Mouse (Mus musculus) heart, embryonic 16.5 days (tissue): Measurements from ENCODE around the gene Nfrkb. TPM values are rescaled to one million over a fixed set of nuclear protein-coding genes. Genes with fewer than 3 reads are reported as not detected.

Source experiments
- ATAC-seq: fragments of 200-750 bp; cut with Nextera tagmentation; replicated peaks from 2 replicates; pipeline ENCODE4 v1.8.0; 2017; ENCODE audit warnings: moderate number of reproducible peaks; ENCODE audit not compliant: insufficient read depth, low FRiP score; ENCODE audit errors: extremely low read depth
- H3K27ac ChIP-seq: fragments of 300-500 bp; sonication (generic); 2 replicates; pipeline ENCODE4 v1.5.1; 2014; ENCODE audit warnings: mild to moderate bottlenecking, low read length, control low read depth, moderate library complexity
- H3K27me3 ChIP-seq: fragments of 300-500 bp; sonication (generic); 2 replicates; pipeline ENCODE4 v1.6.1; 2014; ENCODE audit warnings: low read length, mixed read lengths; ENCODE audit not compliant: control insufficient read depth, insufficient read depth
- H3K36me3 ChIP-seq: fragments of 300-500 bp; sonication (generic); 2 replicates; pipeline ENCODE4 v1.6.1; 2014; ENCODE audit not compliant: control insufficient read depth, insufficient read depth
- H3K4me1 ChIP-seq: fragments of 300-500 bp; sonication (generic); 2 replicates; pipeline ENCODE4 v1.6.1; 2014; ENCODE audit warnings: low read length, mixed read lengths; ENCODE audit not compliant: control insufficient read depth, insufficient read depth
- H3K4me2 ChIP-seq: fragments of 300-500 bp; sonication (generic); 2 replicates; pipeline ENCODE4 v1.6.1; 2014; ENCODE audit warnings: low read depth, mild to moderate bottlenecking, control low read depth, low read length
- H3K4me3 ChIP-seq: fragments of 300-500 bp; sonication (generic); 2 replicates; pipeline ENCODE4 v1.5.1; 2014; ENCODE audit warnings: mild to moderate bottlenecking, control low read depth, low read length
- H3K9ac ChIP-seq: fragments of 300-500 bp; sonication (generic); 2 replicates; pipeline ENCODE4 v1.6.1; 2014; ENCODE audit warnings: low read length, control low read depth
- H3K9me3 ChIP-seq: fragments of 300-500 bp; sonication (generic); replicated peaks from 2 replicates; pipeline ENCODE4 v1.6.1; 2016; ENCODE audit warnings: low read length; ENCODE audit not compliant: control insufficient read depth
- WGBS: fragments of 180-500 bp; shearing (Covaris S2); extraction: QIAGEN DNeasy Blood & Tissue Kit; methylation state at CpG from one replicate; pipeline ENCODE4 v1.1.7; 2014; 5-methylcytosine and 5-hydroxymethylcytosine counted together
- polyA plus RNA-seq: library from polyadenylated mRNA; unstranded; fragments of >200 nt; fragmentation: Nextera tagmentation; extraction: Ambion mirVana; gene quantifications from 2 replicates; pipeline ENCODE4 v1.2.1, GENCODE M21; 2015

The Nfrkb gene
- polyA plus RNA-seq, 1 experiment from 2014 or later: 13.4 TPM

- H3K4me1 ChIP-seq: no peaks in the 10 kb centered on the region
- no peak for ATAC-seq
- H3K4me3 ChIP-seq: no peak overlapping the region
- H3K4me2 ChIP-seq: no peak overlapping the region
- H3K9ac ChIP-seq: no peak overlapping the region
- H3K27ac ChIP-seq: no peak overlapping the region
- H3K36me3 ChIP-seq: no peaks in the 10 kb centered on the region
- no peaks in the 10 kb centered on the region for H3K27me3 ChIP-seq
- WGBS: 84% methylated on average over 8 of the region's 8 CpGs
- H3K9me3 ChIP-seq: no peaks in the 10 kb centered on the region
Measured at GRCm38 (mm10) chr9:31435415-31435814, 49.4 kb downstream of the Nfrkb start.

- WGBS: 81% methylated on average over 6 of the region's 7 CpGs
- no peaks in the 10 kb centered on the region for H3K9me3 ChIP-seq
- no peak overlapping the region for H3K9ac ChIP-seq
- no peaks in the 10 kb centered on the region for H3K36me3 ChIP-seq
- H3K27me3 ChIP-seq: no peaks in the 10 kb centered on the region
- no peak overlapping the region for H3K27ac ChIP-seq
- H3K4me2 ChIP-seq: no peak overlapping the region
- H3K4me3 ChIP-seq: no peak overlapping the region
- no peaks in the 10 kb centered on the region for H3K4me1 ChIP-seq
- no peak for ATAC-seq
Measured at GRCm38 (mm10) chr9:31437861-31438260, 51.9 kb downstream of the Nfrkb start.

- 39% methylated on average over 5 of the region's 5 CpGs for WGBS
- Histone ChIP-seq H3K4me3 (no peak overlapping the region), H3K9ac (no peak overlapping the region), H3K9me3 (no peaks in the 10 kb centered on the region), H3K27ac (no peak overlapping the region), H3K27me3 (no peaks in the 10 kb centered on the region), H3K36me3 (no peaks in the 10 kb centered on the region), H3K4me2 (no peak overlapping the region), H3K4me1 (no peaks in the 10 kb centered on the region)
- no peak for ATAC-seq
Measured at GRCm38 (mm10) chr9:31438834-31439233, 52.8 kb downstream of the Nfrkb start.

DNA sequence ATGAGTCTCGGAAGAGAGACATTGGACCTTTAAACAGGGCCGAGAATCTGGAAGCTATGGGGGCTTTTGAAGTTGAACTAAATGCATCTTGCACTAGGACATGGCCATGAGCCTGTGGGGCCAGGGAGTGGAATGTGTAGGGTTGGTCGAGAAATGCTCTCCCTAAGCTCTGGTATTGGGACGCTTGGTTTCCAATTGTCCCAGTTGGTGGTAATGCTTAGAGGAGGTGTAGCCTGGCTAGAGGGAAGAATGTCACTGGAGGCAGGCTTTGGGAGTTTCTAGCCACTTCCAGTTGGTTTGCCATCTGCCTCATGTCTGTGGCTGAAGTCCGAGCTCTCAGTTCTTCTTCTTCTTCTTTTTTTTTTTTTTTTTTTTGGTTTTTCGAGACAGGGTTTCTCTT, 53.3 kb downstream of the Nfrkb start:
- Histone ChIP-seq H3K36me3 (no peaks in the 10 kb centered on the region), H3K4me1 (no peaks in the 10 kb centered on the region), H3K4me3 (no peak overlapping the region), H3K9ac (no peak overlapping the region), H3K9me3 (no peaks in the 10 kb centered on the region), H3K27me3 (no peaks in the 10 kb centered on the region), H3K27ac (no peak overlapping the region), H3K4me2 (no peak overlapping the region)
- WGBS: 74% methylated on average over 6 of the region's 6 CpGs
- no peak for ATAC-seq

DNA sequence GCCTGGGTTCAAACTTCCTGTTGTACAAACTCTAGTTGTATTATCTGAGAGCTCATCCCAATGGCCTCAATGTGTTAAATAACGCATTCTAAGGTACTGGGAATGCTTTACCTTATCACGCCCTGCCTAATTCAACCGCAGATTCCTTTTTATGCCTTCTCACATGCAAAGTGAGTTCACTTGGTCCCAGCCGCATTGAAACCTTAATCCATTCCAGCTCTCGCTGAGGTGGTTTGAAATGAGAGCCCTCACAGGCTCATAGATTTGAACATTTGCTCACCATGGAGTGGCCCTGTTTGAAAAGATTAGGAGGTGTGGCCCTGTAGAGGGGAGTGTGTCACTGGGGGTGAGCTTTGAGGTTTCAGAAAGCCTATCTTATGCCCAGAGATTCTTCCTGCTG, 54.4 kb downstream of the Nfrkb start:
- WGBS: 82% methylated on average over 5 of the region's 5 CpGs
- no peak overlapping the region for H3K27ac ChIP-seq

DNA sequence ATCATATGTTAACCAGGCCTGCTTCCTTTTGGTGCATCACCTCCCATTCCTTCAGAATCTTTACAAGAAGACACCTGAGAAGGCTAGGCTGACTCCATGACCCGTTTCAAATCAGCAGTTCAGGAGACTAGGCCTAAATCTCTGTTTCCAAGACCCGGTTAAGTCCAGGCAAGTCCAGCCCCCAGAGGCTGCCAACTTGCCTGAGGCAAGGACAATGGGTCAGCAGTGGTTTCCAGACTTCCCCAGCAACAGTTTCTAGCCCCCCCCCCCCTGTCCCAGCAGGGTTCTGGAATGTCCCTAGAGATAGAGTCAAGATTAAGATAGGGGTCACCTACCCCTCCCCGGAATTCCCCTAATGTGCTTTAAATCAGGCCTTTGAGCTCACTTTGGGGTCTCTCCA, 55.5 kb downstream of the Nfrkb start:
- H3K9me3 ChIP-seq: no peaks in the 10 kb centered on the region
- no peaks in the 10 kb centered on the region for H3K27me3 ChIP-seq
- ATAC-seq: no peak
- no peak overlapping the region for H3K9ac ChIP-seq
- H3K4me3 ChIP-seq: no peak overlapping the region
- H3K27ac ChIP-seq: no peak overlapping the region
- H3K36me3 ChIP-seq: no peaks in the 10 kb centered on the region
- 72% methylated on average over 3 of the region's 3 CpGs for WGBS
- H3K4me2 ChIP-seq: no peak overlapping the region
- H3K4me1 ChIP-seq: no peaks in the 10 kb centered on the region

More for the DNA sequence above, 54.4 kb downstream of the Nfrkb start:
- Histone ChIP-seq H3K4me2 (no peak overlapping the region), H3K9ac (no peak overlapping the region), H3K4me3 (no peak overlapping the region), H3K4me1 (no peaks in the 10 kb centered on the region), H3K36me3 (no peaks in the 10 kb centered on the region), H3K9me3 (no peaks in the 10 kb centered on the region), H3K27me3 (no peaks in the 10 kb centered on the region)
- no peak for ATAC-seq

DNA sequence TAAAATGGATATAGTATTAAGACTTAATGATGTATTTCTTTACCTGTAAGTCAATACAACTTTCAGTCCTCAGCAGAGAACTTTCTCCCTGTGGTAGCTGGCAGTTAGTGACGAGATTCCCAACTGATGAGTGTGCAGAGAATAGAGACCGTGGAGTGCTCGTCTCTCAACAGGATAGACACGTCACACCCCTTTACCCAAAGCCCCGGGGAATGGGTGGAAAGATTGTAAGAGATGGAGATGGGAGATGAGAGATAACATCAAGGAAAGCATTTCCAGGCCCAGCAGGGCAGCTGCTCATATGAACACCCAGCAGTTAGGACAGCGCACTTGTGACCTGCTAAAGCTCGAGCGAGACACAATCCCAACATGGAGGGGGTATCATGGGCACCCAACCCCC, 58.2 kb downstream of the Nfrkb start:
- Histone ChIP-seq H3K36me3 (no peaks in the 10 kb centered on the region), H3K27ac (no peak overlapping the region), H3K4me1 (no peaks in the 10 kb centered on the region), H3K4me2 (no peak overlapping the region), H3K27me3 (no peaks in the 10 kb centered on the region), H3K4me3 (no peak overlapping the region), H3K9me3 (no peaks in the 10 kb centered on the region), H3K9ac (no peak overlapping the region)
- no peak for ATAC-seq
- 58% methylated on average over 8 of the region's 8 CpGs for WGBS

GRCm38 (mm10) chr9:31449145-31449772, 63.3 kb downstream of the Nfrkb start:
- Histone ChIP-seq H3K4me2 (no peak overlapping the region), H3K4me3 (no peak overlapping the region), H3K9me3 (no peaks in the 10 kb centered on the region), H3K36me3 (no peaks in the 10 kb centered on the region), H3K27me3 (no peaks in the 10 kb centered on the region), H3K9ac (no peak overlapping the region), H3K4me1 (no peaks in the 10 kb centered on the region), H3K27ac (no peak overlapping the region)
- no peak for ATAC-seq
- 77% methylated on average over 7 of the region's 7 CpGs for WGBS

- H3K4me1 ChIP-seq: no peaks in the 10 kb centered on the region
- no peak overlapping the region for H3K9ac ChIP-seq
- no peaks in the 10 kb centered on the region for H3K36me3 ChIP-seq
- no peaks in the 10 kb centered on the region for H3K27me3 ChIP-seq
- no peak overlapping the region for H3K27ac ChIP-seq
- no peak overlapping the region for H3K4me3 ChIP-seq
- no peak overlapping the region for H3K4me2 ChIP-seq
- 63% methylated on average over 10 of the region's 10 CpGs for whole genome bisulfite sequencing
- H3K9me3 ChIP-seq: no peaks in the 10 kb centered on the region
- ATAC-seq: no peak
Measured at GRCm38 (mm10) chr9:31452166-31452565, 66.2 kb downstream of the Nfrkb start.
